Mouse (Mus musculus): ENCODE data around the gene Slc16a3.

DNA sequence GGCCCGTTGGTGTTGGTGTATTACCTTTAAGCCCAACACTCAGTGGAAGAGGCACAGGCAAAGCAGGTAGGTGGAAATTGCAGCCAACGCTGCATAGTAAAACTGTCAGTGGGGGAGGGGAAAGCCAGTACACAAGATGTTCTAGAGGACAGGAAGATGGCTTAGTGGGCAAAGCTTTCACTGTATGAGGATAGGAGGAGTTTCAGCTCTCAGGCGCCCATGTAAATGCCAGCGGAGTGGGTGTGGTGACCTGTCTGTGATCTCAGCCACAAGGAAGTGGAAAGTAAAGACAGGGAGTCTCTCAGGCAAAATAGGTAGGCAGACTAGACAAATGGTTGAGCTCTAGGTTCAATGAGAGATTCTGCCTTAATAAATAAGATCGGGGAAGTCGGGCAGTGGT is 7.3 kb upstream of the Slc16a3 start:
- no peak for TF ChIP-seq CTCF (IDR thresholded peaks at IDR 0.05; ENCODE audit: borderline replicate concordance, control insufficient read depth, extremely low read depth, insufficient read depth, low read length, poor library complexity)
- no peak for TF ChIP-seq POLR2A (IDR thresholded peaks at IDR 0.05; ENCODE audit: control insufficient read depth, extremely low read depth, insufficient read depth, low read length, poor library complexity)
